Mouse (Mus musculus): ENCODE data around the gene Gap43. TPM values are rescaled to one million over a fixed set of nuclear protein-coding genes. Genes with fewer than 3 reads are reported as not detected.
A peak's percentile ranks its signal among the peaks of the same experiment; 100 is the strongest.

The Gap43 gene
- total RNA-seq, 2 experiments from 2014 or later, result 198 to 210 TPM

DNA sequence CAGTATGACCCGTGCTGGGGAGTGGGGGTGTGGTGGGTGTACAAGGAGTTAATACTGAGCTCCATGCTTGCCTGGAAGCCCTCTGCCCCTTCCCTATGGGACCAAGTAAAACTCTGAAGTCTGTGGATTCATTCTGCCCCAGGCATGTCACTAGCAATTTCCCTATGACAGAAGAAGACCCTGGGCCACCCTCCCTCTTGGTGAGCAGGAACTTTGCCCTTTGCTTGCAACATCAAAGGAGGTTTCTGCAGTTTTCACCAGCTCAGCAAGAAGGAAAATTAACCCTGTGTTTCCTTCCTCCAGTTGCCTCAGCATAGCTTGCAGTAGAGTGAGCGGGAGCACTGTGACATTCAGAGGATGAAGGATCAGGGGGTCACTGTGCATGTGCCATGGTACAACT lies 3.8 kb downstream of the Gap43 start:
- Histone ChIP-seq H3K27ac (no peak overlapping the region), H3K4me3 (no peak overlapping the region)
- no peak for TF ChIP-seq CTCF (conservative IDR thresholded peaks at IDR 0.05)
- no peak for DNase-seq (ENCODE audit: low spot score in 2 of 2)

DNA sequence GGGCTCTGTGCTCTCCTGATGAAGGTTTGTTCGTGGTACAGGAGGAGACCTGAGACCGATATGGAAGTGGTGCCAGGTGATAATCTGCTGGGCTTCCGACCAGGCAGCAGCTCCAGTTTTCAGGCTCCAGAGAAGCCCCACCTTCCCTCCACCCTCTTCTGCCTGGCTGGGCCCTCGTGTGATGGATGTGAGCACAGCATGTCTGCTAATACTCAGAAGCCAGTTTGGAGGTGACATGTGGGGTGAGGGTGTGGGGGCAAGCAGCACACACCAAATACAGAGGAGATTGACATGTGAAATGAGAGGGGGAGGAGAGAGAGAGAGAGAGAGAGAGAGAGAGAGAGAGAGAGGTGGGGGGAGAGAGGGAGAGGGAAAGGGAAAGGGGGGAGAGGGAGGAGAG lies 8.1 kb downstream of the Gap43 start:
- no peak for TF ChIP-seq CTCF (conservative IDR thresholded peaks at IDR 0.05)
- H3K4me3 ChIP-seq, result no peak overlapping the region
- DNase-seq (ENCODE audit: low spot score in 2 of 2), result no peak
- no peak overlapping the region for H3K27ac ChIP-seq

DNA sequence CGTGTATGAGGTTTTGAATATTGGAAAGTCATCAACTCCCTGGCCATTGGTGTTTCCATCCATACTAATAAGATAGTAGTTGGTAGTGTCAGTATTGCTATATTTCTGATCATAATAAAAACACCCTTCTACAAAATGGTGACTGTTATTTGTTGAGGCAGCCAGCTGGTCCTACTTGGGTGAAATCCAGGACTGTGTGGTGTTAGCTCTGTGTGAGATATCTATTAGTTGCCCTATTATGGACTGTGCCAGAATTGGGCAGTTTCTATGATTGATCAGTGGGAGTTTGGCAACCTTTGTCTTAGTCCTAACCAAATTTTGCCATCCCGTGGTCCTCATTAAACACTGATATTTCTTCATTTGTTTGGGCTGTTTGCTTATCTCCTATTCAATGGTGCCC lies 14.3 kb downstream of the Gap43 start:
- Histone ChIP-seq H3K27ac (no peak overlapping the region), H3K4me3 (no peak overlapping the region)
- DNase-seq (ENCODE audit: low spot score in 2 of 2), result no peak
- no peak for TF ChIP-seq CTCF (conservative IDR thresholded peaks at IDR 0.05)

DNA sequence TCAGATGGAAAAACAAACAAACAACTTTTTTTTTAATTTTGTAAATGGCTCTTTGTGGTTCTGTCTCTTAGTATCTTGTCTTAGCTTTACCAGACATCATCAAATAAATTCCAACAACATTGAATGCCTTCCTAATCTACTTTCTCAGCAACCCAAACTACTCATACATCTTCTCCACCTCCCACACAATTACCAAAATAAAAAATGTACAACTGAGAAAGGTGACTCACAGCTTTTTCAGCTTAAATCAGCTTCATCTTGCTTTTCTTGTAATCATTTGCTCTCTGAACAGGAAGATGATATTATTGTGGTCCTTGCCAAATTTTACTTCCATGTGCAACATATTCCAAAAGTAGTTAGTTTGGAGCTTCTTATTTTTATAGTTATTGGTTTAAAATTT lies 14.9 kb downstream of the Gap43 start:
- Histone ChIP-seq H3K4me3 (no peak overlapping the region), H3K27ac (no peak overlapping the region)
- no peak for TF ChIP-seq CTCF (conservative IDR thresholded peaks at IDR 0.05)
- DNase-seq (ENCODE audit: low spot score in 2 of 2), result no peak

DNA sequence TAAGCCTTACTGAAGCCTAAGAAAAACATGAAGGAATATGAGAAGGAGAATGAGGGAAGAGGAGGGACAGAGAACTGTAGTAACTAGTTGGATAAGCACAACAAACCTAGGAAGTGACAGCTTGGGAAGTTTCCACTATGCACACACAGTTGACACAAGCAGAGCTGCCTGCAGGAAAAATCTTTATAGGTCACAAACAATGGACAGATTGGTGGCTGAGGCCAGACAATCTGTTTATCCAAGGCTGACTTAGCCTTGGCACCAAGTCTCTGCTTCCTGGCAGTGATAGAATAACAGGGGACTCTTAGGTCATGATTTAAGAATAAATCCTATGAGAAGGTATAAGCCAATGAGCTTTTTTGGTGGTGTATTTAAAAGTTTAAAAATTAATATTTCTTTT lies 20.6 kb downstream of the Gap43 start:
- Histone ChIP-seq H3K27ac (no peak overlapping the region), H3K4me3 (no peak overlapping the region)
- no peak for DNase-seq (ENCODE audit: low spot score in 2 of 2)
- TF ChIP-seq CTCF (conservative IDR thresholded peaks at IDR 0.05), result no peak

DNA sequence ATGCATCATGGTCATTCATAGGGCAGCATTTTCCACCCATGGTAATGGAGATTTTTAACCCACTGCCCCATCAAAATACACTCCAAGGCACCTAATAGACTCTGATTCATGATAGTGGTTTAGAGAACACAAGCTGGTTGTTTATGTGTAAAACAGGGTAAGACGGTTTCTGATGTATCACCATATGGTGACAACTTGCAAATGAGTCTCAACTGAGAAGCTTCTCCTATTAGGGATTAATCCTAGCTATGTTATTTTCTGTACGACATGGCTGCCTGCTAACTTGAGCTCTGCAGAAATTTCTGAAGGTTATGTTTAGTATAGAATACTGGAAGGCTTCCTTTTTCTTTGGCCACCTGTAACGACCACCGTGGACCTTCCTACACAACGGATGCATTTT lies 21.1 kb downstream of the Gap43 start:
- Histone ChIP-seq H3K27ac (no peak overlapping the region), H3K4me3 (no peak overlapping the region)
- TF ChIP-seq CTCF (conservative IDR thresholded peaks at IDR 0.05), result no peak
- no peak for DNase-seq (ENCODE audit: low spot score in 2 of 2)

DNA sequence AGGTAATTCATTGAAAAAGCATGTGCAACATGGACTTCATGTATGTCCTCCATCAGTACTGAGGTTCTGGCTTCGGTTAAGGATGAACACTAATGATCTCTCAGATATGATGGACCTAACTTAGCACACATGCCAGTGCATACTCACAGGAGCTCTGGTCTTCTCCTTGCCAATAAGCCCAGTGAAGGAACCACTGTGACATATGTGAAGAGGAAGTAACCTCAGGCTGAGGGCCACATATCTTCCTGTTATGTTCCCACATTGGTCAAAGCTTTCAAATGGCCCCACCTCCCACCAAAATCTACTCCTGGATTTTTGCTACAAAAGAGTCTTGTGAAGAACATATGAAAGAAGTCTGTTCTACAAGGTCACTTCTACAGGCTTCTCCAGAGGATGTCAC lies 28.3 kb downstream of the Gap43 start:
- DNase-seq (ENCODE audit: low spot score in 2 of 2), result no peak
- TF ChIP-seq CTCF (conservative IDR thresholded peaks at IDR 0.05), result no peak
- H3K4me3 ChIP-seq, result no peak overlapping the region
- H3K27ac ChIP-seq, result no peak overlapping the region

DNA sequence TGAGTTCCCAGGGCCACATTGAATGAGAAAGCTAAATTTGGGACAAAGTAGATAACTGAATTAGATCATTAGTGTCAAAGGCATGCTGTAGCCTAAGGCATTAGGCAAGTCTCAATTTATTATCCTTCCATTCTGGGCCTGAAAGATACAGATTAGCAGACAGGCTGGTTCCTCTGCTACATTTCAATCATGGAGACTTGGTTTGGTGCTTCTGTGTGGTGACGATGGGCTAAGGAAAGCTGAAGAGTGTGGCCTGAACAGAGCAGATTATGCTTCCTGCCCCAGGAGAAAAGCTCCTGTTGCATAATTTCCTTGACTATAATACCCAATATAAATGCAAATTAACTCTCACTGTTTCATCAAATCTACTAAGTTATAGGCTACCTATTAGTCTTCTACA lies 31.7 kb downstream of the Gap43 start:
- H3K27ac ChIP-seq, result no peak overlapping the region
- no peak for TF ChIP-seq CTCF (conservative IDR thresholded peaks at IDR 0.05)

DNA sequence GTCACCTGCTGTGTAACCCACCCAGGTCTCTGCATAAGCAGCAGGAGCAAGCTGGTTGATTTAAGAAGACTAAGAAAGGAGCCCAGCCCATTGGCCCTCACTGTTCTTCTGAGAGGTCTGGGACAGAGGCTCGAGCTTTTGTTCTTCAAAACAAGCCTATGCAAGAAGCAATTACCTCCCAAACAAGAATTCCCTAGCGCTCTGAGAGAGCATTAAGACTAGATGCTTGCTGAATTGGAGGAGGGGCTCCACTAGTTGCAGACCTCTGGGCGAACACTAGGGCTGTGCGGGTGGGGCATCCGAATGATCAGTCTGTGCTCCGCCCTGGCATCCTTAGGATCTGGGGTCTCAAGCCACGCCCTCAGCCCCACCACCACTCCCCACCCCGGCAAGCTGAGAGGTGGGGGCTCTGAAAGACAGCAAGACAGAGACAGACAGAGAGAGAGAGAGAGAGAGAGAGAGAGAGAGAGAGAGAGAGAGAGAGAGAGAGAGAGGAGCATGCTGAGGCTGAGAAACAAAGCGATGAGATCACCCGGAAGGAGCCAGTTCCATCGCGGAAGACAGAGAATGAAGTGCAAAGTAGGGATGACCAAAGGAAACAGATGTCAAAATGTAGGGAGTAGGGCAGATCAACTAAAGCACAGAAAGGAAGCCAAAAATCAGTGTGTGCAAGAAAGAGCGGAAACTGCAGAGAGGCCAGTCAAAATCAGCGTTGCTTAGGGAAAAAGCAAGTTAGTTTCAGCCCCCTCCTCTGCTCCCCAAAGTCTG lies 34.3 kb downstream of the Gap43 start:
- Histone ChIP-seq H3K27ac (no peak overlapping the region), H3K4me3 (peak overlapping the region; percentile 35)
- DNase-seq (ENCODE audit: low spot score in 2 of 2), result no peak
- peak; percentile 30 for TF ChIP-seq CTCF (conservative IDR thresholded peaks at IDR 0.05)

More for the DNA sequence above, 31.7 kb downstream of the Gap43 start:
- H3K4me3 ChIP-seq, result no peak overlapping the region
- no peak for DNase-seq (ENCODE audit: low spot score in 2 of 2)

DNA sequence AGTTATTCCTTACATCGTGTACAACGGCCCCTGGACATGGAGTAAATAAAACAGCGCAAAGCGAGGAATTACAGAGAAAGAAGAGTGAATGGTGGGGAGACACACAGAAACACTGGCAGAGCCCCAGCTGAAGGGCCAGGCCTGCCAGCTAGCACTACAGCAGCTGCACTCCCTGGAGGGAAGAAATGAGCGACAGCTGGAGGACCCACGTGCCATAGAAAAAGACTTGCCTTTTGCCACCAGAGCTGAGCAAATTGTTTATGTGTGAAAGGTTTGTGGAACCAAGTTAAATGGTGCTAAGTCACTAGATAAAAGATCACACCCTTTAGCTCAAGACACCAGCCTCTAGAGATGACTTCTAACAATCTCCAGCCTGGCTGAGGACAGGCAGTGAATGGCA lies 37.0 kb downstream of the Gap43 start:
- Histone ChIP-seq H3K27ac (no peak overlapping the region; the same call in 1 of the 2 replicates), H3K4me3 (no peak overlapping the region)
- TF ChIP-seq CTCF (conservative IDR thresholded peaks at IDR 0.05), result no peak
- no peak for DNase-seq (ENCODE audit: low spot score in 2 of 2)

DNA sequence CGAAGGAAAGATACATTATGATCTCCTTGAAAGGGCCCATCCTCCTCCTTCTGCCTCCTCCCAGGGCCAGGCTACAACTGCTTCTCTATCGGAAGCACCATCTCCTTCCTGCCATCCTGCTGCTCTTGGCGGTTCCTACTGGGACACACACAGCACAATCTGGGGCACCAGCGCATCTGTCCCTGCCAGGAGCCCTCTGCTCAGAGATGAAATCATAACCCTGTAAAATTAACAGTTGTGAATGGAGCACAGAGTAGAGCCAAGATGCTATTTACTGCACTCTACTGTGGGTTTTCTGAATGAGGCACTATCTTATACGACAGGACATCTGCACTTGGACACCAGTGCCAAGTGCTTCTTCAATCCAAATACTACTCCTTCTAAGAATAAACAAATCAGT lies 46.0 kb downstream of the Gap43 start:
- H3K27ac ChIP-seq, result no peak overlapping the region
- H3K4me3 ChIP-seq, result no peak overlapping the region
- no peak for DNase-seq (ENCODE audit: low spot score in 2 of 2)
- TF ChIP-seq CTCF (conservative IDR thresholded peaks at IDR 0.05), result no peak

DNA sequence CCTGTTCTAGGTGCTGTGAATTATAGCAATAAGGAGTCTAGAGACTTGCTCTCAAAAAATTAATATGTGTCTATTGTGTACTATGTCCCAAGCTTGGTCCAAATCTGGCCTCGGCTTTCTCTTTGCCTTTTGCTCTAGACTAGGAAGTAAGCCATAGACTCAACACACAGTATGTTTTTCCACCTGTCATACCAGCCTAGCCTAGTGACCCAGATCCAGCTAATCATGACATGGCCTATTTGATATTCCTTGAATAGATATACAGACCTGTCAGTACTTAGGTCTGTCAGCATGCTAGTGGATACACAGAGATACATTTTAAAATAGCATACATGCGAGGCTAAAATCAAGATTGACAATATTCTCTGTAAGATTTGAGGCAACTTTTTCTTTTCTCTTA lies 46.4 kb downstream of the Gap43 start:
- Histone ChIP-seq H3K27ac (no peak overlapping the region), H3K4me3 (no peak overlapping the region)
- DNase-seq (ENCODE audit: low spot score in 2 of 2), result no peak
- TF ChIP-seq CTCF (conservative IDR thresholded peaks at IDR 0.05), result no peak

DNA sequence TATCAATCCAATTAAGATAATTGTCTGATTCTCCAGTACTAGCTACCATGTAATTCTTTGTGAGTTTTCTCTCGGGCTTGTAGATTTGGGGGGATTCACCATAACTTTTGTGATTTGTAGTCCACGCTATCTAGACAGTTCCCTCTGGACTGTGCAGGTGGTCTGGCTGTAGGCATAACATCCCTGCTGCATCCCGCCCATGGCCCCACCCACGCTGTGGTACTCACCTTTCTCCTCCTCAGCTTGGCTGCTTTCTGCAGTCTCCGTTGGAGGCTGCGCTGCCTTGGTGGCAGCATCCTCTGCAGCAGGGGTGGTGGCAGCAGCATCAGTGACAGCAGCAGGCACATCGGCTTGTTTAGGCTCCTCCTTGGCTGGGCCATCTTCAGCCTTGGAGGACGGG lies 48.9 kb downstream of the Gap43 start:
- H3K4me3 ChIP-seq, result no peak overlapping the region
- TF ChIP-seq CTCF (conservative IDR thresholded peaks at IDR 0.05), result no peak
- DNase-seq (ENCODE audit: low spot score in 2 of 2), result no peak
- no peak overlapping the region for H3K27ac ChIP-seq

DNA sequence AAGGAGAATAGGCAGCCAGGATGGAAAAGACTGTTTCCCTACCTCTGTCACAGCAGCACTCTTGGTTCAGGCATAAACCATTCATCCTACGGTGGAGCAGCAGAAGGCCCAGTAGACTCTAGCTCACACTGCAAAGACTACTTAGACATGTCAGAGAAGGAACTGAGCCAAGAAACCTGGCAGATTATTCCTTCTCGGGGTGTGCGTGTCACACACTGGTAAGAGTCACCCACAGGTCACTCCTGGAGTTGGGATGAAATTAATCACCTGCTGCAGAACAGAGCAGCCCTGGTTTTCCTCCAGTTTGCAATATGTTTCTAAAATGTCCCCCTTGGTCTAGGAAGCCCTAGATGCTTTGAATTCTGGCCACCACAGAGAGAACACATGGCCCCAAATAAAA lies 56.4 kb downstream of the Gap43 start:
- no peak overlapping the region for H3K4me3 ChIP-seq
- DNase-seq (ENCODE audit: low spot score in 2 of 2), result no peak
- H3K27ac ChIP-seq, result no peak overlapping the region
- TF ChIP-seq CTCF (conservative IDR thresholded peaks at IDR 0.05), result no peak
